Mouse (Mus musculus) urinary bladder, postnatal 14 days (tissue): ENCODE measurements around the gene Lrrc58.

Experiments
- DNase-seq: peaks from one replicate; pipeline ENCODE4 v3.0.0; 2021; ENCODE audit warnings: low spot score

Lrrc58 gene

GRCm38 (mm10) chr16:37867791-37868505, at the start of gene Lrrc58:
TSS of gene Lrrc58 (plus strand) at chr16:37868389.
- peak; percentile 81 for DNase-seq

GRCm38 (mm10) chr16:37823949-37824348, 44.2 kb upstream of the Lrrc58 start:
- peak; percentile 29 for DNase-seq

- DNase-seq: no peak
These were observed 43.2 kb upstream of the Lrrc58 start for GRCm38 (mm10) chr16:37824778-37825505.

- no peak for DNase-seq
These were observed 41.9 kb upstream of the Lrrc58 start for GRCm38 (mm10) chr16:37826286-37826685.

GRCm38 (mm10) chr16:37831041-37831440, 37.1 kb upstream of the Lrrc58 start:
- no peak for DNase-seq

DNA sequence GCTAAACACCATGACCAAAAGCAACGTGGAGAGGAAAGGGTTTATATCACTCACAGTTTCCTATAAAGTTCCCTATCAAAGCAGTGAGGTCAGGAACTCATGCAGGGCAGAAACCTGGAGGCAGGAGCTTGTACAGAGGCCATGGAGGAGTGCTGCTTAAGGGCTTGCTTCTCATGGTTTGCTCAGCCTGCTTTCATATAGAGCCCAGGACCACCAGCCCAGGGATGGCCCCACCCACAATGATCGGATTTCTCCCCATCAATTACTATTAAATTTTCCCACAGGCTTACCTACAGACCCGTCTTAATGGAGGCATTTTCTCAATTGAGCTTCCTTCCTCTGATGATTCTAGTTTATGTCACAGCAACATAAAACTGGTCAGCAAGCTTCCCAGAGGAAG, 30.6 kb upstream of the Lrrc58 start:
- no peak for DNase-seq

- DNase-seq: no peak
These were observed 25.8 kb upstream of the Lrrc58 start for GRCm38 (mm10) chr16:37842439-37842838.

DNA sequence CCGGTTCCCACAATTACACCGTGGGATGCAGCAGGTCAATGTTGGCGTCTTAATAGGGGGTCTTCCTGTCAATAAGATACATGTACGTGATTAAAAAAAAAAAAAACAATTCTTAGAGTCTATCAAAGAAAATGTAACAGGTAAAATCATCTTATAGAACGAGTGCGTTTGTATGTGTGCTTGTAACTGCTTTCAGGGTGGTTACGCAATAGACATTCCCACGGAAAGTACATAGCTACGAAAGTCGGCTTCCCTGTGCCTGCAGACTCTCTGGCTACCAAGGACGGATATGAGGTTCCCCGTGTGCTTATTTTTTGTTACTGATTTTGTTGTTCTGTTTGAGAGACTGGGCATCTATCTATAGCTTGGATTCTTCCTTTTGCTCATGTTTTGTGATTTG, 24.4 kb upstream of the Lrrc58 start:
- no peak for DNase-seq

DNA sequence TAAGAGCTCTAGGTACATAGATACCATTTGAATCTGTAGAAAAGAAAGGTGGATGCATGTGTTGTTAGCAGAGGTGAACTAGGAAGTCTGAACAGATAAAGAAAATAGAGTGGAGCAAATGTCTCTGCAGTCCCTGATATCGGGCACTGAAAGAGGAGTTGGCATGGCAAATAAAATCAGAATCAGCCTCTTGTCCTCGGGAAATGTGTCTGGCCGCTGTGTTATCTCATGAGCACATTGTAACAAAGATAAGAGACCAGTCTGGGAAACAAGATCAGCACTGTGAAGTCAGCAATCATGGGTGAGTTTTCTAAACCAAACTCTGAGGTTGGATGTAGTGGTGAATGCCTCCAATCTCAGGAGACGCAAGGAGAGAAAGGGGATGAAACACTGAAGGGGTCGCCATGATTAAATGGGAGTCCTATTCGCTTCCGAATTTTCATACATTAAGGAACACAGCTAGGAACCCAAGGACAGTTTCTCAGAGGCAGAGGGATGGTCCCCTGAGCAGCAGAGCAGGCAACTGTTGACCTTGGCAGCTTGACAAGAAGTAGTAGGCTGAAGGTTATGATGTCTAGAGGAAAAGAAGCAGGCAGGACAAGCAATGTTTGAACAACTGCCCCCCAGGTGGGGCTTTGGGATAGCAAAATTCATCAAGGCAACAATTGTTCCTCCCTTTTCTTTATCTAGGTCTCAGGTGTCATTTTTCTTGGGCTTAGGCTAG, 22.8 kb upstream of the Lrrc58 start:
- DNase-seq: no peak

GRCm38 (mm10) chr16:37847081-37847480, 21.1 kb upstream of the Lrrc58 start:
- DNase-seq: no peak

GRCm38 (mm10) chr16:37851366-37851765, 16.8 kb upstream of the Lrrc58 start:
- DNase-seq: no peak

GRCm38 (mm10) chr16:37853279-37853678, 14.9 kb upstream of the Lrrc58 start:
- peak; percentile 22 for DNase-seq

DNA sequence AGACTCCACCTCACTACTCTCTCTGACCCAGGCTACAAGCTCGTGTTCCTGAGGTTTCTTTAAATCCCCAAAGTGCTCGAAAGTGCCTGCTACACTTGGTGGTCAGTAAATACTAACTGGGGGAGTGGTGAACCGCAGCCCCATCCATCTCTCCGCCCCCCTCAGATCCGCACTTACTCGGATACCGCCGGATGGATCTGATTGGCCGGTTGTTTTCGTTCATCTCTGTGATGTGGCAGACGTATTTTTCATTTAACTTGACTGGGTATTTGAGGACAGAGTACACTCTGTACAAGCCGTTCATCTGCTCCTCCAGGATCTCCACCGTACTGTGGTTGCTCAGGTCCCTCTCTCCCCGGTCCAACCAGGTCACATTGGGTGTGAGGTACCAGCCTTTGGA, 14.1 kb upstream of the Lrrc58 start:
- DNase-seq: no peak

DNA sequence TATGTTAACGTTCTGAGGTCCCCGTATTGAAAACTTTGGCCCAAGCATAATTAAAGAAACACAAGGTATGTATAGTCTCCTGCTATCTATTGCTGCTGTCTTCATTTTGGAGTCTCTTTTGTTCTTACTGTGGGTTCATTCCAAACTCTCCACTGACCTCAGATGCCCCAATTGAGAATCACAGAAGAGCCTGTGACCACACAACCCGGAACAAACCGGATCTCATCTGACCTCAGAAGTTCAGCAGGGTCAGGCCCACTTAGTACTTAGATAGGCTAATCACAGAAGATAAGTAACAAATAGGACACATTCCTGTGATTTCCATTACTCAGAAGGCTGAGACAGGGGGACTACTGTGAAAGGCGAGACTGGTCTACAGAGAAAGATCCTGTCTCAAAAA, 13.6 kb upstream of the Lrrc58 start:
- DNase-seq: no peak

- DNase-seq: no peak
These were observed 12.6 kb upstream of the Lrrc58 start for GRCm38 (mm10) chr16:37855583-37855982.

DNA sequence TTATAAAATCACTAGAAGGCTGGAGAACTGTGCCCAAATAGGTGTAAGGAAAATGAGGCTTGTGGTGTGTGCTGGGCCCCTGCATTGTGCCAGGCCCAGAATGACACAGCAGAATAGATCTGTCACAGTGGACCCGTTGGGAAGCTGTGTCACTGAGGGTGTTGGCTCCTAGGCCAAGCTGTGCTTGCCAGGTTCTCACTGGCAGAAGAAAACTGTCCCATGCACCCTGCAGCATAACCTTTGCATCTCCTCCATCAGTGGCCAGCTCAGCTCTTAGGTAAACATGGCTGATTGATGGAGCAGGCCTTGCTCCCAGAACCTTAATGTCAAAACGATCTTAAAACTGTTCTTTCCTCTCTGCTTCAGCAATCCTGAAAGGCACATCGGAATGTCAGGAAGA, 11.9 kb upstream of the Lrrc58 start:
- no peak for DNase-seq

DNA sequence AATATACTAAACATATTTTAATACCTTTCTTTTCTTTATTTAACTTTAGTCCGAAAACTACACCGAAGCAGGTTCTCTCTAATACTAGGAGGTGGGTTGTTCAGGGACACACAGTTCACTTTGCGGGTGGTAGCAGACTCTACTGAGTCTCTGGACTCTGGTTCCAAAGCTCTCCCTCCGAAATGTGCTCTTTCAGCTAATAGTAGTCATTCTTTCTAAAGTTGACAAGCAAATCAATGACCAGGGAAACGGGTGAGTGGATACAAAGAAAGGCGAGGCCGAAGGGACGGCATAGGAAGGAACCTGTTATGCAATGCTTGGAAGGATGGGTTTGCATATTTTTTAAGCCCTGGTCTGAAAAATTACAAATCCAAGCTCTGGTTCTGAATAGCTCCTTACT, 10.7 kb upstream of the Lrrc58 start:
- no peak for DNase-seq

- no peak for DNase-seq
These were observed 8.0 kb upstream of the Lrrc58 start for GRCm38 (mm10) chr16:37860213-37860612.

DNA sequence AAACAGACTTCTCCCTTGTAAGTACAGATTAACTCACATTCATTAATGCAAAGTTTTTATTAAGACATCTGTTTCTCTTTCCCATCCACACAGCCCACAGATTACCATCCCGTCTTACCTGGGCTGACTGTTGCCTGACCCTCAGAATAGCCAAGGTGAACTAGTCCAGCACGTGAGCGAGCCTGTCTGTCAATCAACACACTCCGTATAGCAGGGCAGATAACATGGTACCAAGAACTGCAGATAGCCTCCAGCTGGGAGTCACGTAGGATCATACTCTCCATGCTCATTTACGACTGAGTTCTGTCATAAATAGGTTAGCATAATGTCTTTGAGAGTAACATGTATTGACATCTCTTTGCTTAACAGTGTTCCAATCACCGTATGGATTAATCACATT, 7.2 kb upstream of the Lrrc58 start, which contains the start of gene Gm36028:
Gene Gm36028, minus strand, starts transcription at position 118 of the 400 bp plus-strand sequence.
- DNase-seq: no peak

DNA sequence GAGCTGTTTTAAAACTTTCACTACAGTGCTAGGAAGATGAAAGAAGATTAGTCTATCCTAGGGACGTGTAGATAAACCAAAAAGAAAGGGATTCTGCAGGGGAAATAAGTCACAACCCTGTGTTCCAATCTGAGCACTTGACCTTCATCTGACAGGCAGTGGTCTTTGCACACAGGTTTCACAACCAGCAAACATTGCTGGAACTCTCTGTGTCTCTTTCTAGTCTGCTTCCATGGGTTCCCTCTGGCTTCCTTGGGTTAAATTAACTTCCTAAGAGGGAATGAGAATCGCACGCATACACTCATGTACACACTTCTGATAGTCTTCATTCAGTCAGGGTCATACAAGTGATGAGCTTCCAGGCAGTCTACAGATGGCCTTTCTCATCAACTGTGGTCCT, 4.3 kb upstream of the Lrrc58 start:
- no peak for DNase-seq

- no peak for DNase-seq
These were observed 2.3 kb upstream of the Lrrc58 start for GRCm38 (mm10) chr16:37865841-37866240.

DNA sequence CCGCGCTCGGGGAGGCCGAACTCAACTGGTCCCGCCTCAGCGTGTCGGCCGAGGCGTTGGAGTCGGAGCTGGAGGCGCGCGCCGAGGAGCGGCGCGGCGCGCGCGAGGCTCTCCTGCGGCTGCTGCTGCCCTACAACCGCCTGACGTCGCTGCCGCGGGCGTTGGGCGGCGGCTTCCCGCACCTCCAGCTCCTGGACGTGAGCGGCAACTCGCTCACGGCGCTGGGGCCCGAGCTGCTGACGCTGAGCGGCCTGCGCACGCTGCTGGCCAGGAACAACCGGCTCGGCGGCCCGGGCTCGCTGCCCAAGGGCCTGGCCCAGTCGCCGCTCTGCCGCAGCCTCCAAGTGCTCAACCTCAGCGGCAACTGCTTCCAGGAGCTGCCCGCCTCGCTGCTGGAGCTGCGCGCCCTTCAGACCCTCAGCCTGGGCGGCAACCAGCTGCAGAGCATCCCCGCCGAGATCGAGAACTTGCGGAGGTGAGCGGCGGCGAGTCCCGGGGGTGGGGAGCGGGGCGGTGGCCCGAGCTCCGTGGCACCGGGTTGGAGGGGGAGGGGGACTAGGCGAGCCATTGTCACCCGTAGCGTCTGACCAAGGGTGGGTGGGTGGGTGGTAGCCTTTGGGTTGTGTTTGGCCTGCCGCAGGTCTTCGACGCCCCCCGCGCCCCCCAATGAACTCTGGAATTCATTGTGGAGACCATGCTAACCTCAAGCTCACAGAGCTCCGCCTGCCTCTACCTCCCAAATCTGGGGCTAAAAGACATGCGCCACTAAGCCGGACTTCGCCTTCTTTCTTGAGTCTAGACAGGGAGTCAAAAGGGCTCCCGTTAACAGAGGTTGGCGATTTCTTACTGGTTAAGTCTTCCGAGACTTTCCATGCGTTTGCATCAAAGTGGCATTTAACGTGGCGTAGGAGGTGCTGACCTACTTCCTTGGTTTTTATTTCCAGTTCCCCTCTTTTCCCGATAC, 599 bp downstream of the Lrrc58 start:
- peak; percentile 56 for DNase-seq
